Mouse (Mus musculus) intestine, embryonic 15.5 days (tissue): Measurements from ENCODE around the gene P2rx1. TPM values are rescaled to one million over a fixed set of nuclear protein-coding genes. Genes with fewer than 3 reads are reported as not detected.
A peak's percentile ranks its signal among the peaks of the same experiment; 100 is the strongest.

ENCODE experiments used
- ATAC-seq: fragments of 200-750 bp; cut with Nextera tagmentation; 2 replicates; pipeline ENCODE4 v1.8.0; 2017; ENCODE audit warnings: moderate TSS enrichment, moderate library complexity
- H3K27ac ChIP-seq: fragments of 300-500 bp; sonication (generic); 2 replicates; pipeline ENCODE4 v1.5.1; 2015; ENCODE audit warnings: mild to moderate bottlenecking, inconsistent platforms
- H3K27me3 ChIP-seq: fragments of 300-500 bp; sonication (generic); replicated peaks from 2 replicates; pipeline ENCODE4 v1.6.1; 2015; ENCODE audit warnings: inconsistent platforms
- H3K36me3 ChIP-seq: fragments of 300-500 bp; sonication (generic); 2 replicates; pipeline ENCODE4 v1.6.1; 2015; ENCODE audit warnings: inconsistent platforms
- H3K4me1 ChIP-seq: fragments of 300-500 bp; sonication (generic); replicated peaks from 2 replicates; pipeline ENCODE4 v1.6.1; 2015; ENCODE audit warnings: inconsistent platforms
- H3K4me2 ChIP-seq: fragments of 300-500 bp; sonication (generic); replicated peaks from 2 replicates; pipeline ENCODE4 v1.6.1; 2015; ENCODE audit warnings: mild to moderate bottlenecking, inconsistent platforms
- H3K4me3 ChIP-seq: fragments of 300-500 bp; sonication (generic); replicated peaks from 2 replicates; pipeline ENCODE4 v1.5.1; 2015; ENCODE audit warnings: inconsistent platforms
- H3K9ac ChIP-seq: fragments of 300-500 bp; sonication (generic); 2 replicates; pipeline ENCODE4 v1.6.1; 2015; ENCODE audit warnings: inconsistent platforms
- H3K9me3 ChIP-seq: fragments of 300-500 bp; sonication (generic); 2 replicates; pipeline ENCODE4 v1.6.1; 2016; ENCODE audit warnings: inconsistent platforms
- WGBS: fragments of 180-500 bp; shearing (Covaris S2); methylation state at CpG from one replicate; pipeline ENCODE4 v1.1.7; 2015; 5-methylcytosine and 5-hydroxymethylcytosine counted together
- polyA plus RNA-seq: library from polyadenylated mRNA; unstranded; fragments of >200 nt; fragmentation: Nextera tagmentation; extraction: Ambion mirVana; gene quantifications from 2 replicates; pipeline ENCODE4 v1.2.1, GENCODE M21; 2015

P2rx1 gene
- polyA plus RNA-seq, 1 experiment from 2014 or later, result 14.3 TPM

- no peak for ATAC-seq
- H3K36me3 ChIP-seq, result no peaks in the 10 kb centered on the region
- 75% methylated on average over 5 of the region's 5 CpGs for WGBS
- H3K9ac ChIP-seq, result no peak overlapping the region
- no peak overlapping the region; the same call in 1 of the 2 replicates for H3K4me2 ChIP-seq
- peak overlapping the region; percentile 48; the same call in 1 of the 2 replicates for H3K27ac ChIP-seq
- no peaks in the 10 kb centered on the region for H3K27me3 ChIP-seq
- H3K4me3 ChIP-seq, result no peak overlapping the region
- H3K4me1 ChIP-seq, result peaks cover 12% of the 10 kb centered on the region; the same call in 1 of the 2 replicates
- no peaks in the 10 kb centered on the region for H3K9me3 ChIP-seq
Observed at GRCm38 (mm10) chr11:73031536-73031935, 32.6 kb downstream of the P2rx1 start.

DNA sequence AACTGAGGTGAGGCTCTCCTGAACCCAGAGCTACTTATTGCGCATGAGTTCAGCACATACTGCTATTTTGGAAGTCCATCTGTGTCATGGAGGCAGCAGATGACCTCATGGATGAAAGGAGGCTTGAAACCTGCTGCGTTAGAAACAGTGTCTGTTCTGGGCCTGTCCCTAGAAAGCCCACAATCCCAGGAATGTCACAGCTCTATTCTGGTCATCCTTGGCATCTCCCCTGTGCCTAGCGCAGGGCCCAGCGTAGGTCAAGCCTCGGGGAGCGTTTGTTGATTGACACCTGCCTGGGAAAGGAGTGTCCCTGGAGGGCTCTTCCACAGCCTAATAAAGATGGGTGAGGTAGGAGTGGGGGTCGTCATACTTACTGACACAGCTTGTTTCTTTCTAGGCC, 37.2 kb downstream of the P2rx1 start:
- Histone ChIP-seq H3K4me3 (no peak overlapping the region), H3K27me3 (no peaks in the 10 kb centered on the region), H3K4me2 (no peak overlapping the region), H3K9me3 (no peaks in the 10 kb centered on the region), H3K36me3 (0 out of 2 replicates have a peak, but pooled peaks cover 3% of the 10 kb centered on the region), H3K9ac (no peak overlapping the region), H3K27ac (no peak overlapping the region), H3K4me1 (peaks cover 12% of the 10 kb centered on the region)
- no peak for ATAC-seq
- WGBS, result 74% methylated on average over 7 of the region's 7 CpGs

GRCm38 (mm10) chr11:73036889-73037288, 38.0 kb downstream of the P2rx1 start:
- no peaks in the 10 kb centered on the region for H3K27me3 ChIP-seq
- H3K9ac ChIP-seq, result no peak overlapping the region
- no peaks in the 10 kb centered on the region for H3K9me3 ChIP-seq
- H3K27ac ChIP-seq, result no peak overlapping the region
- peak; percentile 84 for ATAC-seq
- H3K36me3 ChIP-seq, result 0 out of 2 replicates have a peak, but pooled peaks cover 3% of the 10 kb centered on the region
- peaks cover 6% of the 10 kb centered on the region for H3K4me1 ChIP-seq
- no peak overlapping the region for H3K4me3 ChIP-seq
- 42% methylated on average over 6 of the region's 6 CpGs for WGBS
- H3K4me2 ChIP-seq, result no peak overlapping the region

- peaks cover 6% of the 10 kb centered on the region for H3K4me1 ChIP-seq
- H3K9me3 ChIP-seq, result no peaks in the 10 kb centered on the region
- H3K27me3 ChIP-seq, result no peaks in the 10 kb centered on the region
- 0 out of 2 replicates have a peak, but pooled peaks cover 3% of the 10 kb centered on the region for H3K36me3 ChIP-seq
- H3K4me3 ChIP-seq, result no peak overlapping the region
- H3K27ac ChIP-seq, result no peak overlapping the region
- ATAC-seq, result no peak
- 91% methylated on average over 3 of the region's 3 CpGs for WGBS
- no peak overlapping the region for H3K4me2 ChIP-seq
- no peak overlapping the region for H3K9ac ChIP-seq
Observed at GRCm38 (mm10) chr11:73037691-73038090, 38.8 kb downstream of the P2rx1 start.

- H3K36me3 ChIP-seq, result 0 out of 2 replicates have a peak, but pooled peaks cover 3% of the 10 kb centered on the region
- H3K4me1 ChIP-seq, result peaks cover 6% of the 10 kb centered on the region
- no peaks in the 10 kb centered on the region for H3K27me3 ChIP-seq
- no peak overlapping the region for H3K4me2 ChIP-seq
- 56% methylated on average over 9 of the region's 9 CpGs for WGBS
- H3K9me3 ChIP-seq, result no peaks in the 10 kb centered on the region
- no peak overlapping the region for H3K4me3 ChIP-seq
- no peak for ATAC-seq
- no peak overlapping the region for H3K9ac ChIP-seq
- no peak overlapping the region for H3K27ac ChIP-seq
Observed at GRCm38 (mm10) chr11:73039102-73039799, 40.3 kb downstream of the P2rx1 start.

DNA sequence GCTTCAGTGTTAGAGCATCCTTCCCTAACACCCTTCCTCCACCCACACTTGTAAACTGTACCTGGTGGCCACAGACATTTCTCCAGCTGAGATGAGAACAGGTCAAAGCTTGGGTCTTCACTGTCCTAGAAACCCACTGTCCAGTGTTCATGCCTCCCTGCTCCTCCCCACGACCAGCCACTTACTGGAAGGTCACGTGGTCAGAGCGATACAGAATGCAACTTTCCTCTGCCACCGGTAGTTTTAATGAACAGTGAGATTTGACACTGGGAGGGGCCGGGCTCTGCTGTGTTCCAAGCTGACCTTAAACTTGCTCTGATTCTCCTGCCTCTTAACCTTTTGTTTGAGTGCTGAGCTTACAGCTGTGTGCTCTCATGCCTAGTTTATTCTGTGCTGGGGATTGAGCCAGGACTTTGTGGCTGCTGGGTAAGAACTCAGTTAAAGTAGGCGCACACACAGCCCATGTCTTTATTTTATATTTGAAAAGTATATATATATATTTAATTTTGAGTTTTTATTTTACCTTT, 45.4 kb downstream of the P2rx1 start:
- Histone ChIP-seq H3K4me2 (no peak overlapping the region), H3K9me3 (no peaks in the 10 kb centered on the region), H3K27me3 (no peaks in the 10 kb centered on the region), H3K36me3 (no peaks in the 10 kb centered on the region), H3K9ac (no peak overlapping the region), H3K27ac (no peak overlapping the region), H3K4me1 (peaks cover 9% of the 10 kb centered on the region), H3K4me3 (no peak overlapping the region)
- 44% methylated on average over 6 of the region's 6 CpGs for WGBS
- no peak for ATAC-seq

DNA sequence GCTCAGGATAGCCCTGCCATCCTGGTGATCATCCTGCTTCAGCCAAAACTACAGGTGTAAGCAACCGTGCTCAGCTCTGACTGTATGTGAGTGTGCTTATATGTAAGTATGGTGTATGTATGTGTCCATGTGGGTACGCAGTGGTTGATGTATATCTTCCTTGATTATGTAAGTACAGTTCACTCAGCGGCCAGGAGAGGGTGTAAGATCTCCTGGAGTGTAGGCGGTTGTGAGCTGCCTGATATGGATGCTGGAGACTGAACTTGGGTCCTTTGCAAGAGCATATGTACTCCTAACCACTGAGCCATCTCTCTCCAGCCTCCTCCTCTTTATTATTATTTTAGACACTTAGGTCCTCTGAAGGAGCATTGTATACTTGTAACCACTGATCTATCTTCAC, 45.9 kb downstream of the P2rx1 start:
- no peak for ATAC-seq
- Histone ChIP-seq H3K27me3 (no peaks in the 10 kb centered on the region), H3K9ac (no peak overlapping the region), H3K36me3 (no peaks in the 10 kb centered on the region), H3K27ac (no peak overlapping the region), H3K4me3 (no peak overlapping the region), H3K4me1 (peaks cover 9% of the 10 kb centered on the region), H3K9me3 (no peaks in the 10 kb centered on the region), H3K4me2 (no peak overlapping the region)
- WGBS, result 66% methylated on average over 4 of the region's 4 CpGs

GRCm38 (mm10) chr11:73047542-73047996, 48.7 kb downstream of the P2rx1 start, which contains the start of gene Ncbp3:
Ncbp3 (plus strand) TSS chr11:73047783.
- no peaks in the 10 kb centered on the region for H3K9me3 ChIP-seq
- H3K27ac ChIP-seq, result peak within 1 kb of the TSS; percentile 91
- peak; percentile 97 for ATAC-seq
- peak within 1 kb of the TSS; percentile 88 for H3K4me3 ChIP-seq
- under 1% methylated on average over 39 of the region's 39 CpGs for WGBS
- H3K27me3 ChIP-seq, result no peaks in the 10 kb centered on the region
- peaks cover 9% of the 10 kb centered on the region for H3K4me1 ChIP-seq
- peak within 1 kb of the TSS; percentile 71 for H3K4me2 ChIP-seq
- H3K9ac ChIP-seq, result peak within 1 kb of the TSS; percentile 98
- peaks cover 6% of the 10 kb centered on the region; the same call in 1 of the 2 replicates for H3K36me3 ChIP-seq

DNA sequence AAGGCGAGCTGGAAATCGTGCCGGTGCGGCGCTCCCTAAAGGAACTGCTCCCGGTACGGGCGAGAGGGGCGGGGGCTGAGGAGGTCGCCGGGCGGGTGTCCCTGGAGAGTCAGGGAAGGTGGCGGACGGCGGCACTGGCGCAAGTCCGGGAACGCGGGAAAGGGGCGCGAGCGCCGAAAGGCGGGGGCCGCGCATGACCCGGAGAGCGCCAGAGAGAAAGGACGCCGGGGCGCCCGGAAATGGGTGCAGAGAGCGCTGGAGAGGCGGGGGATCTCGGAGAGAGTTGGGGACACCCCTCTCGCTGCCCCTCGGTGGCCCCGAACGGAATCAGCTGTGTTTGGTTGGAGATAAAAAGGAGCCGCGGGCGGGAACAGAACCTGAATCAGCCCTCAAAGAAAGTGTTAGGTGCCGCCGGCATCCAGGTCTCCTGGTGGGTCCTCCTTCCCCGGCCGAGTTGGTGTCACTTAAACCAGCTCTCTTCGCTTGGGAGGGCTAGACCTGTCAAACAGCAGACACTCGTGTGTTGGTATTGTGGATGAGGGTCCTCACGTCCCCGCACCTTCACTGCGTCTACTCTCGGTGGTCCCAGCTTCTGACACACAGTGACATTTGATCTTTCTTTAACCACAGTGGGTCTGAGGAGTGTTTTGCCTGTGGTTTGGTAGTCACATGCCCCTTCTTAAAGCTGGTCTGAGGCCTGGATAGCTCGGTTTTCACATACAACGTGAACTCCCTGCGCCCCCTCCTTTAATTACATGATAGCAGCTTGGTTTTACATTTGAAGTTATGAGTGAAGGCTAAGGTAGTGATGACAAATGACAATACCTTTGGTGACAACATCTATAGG, 49.4 kb downstream of the P2rx1 start:
- WGBS, result 1% methylated on average over 55 of the region's 55 CpGs
- peak; percentile 85 for ATAC-seq
- Histone ChIP-seq H3K4me2 (peak overlapping the region; percentile 71), H3K27me3 (no peaks in the 10 kb centered on the region), H3K36me3 (peaks cover 6% of the 10 kb centered on the region; the same call in 1 of the 2 replicates), H3K9me3 (no peaks in the 10 kb centered on the region), H3K27ac (peak overlapping the region; percentile 91), H3K4me1 (peaks cover 9% of the 10 kb centered on the region), H3K4me3 (peak overlapping the region; percentile 88), H3K9ac (peak overlapping the region; percentile 98)

GRCm38 (mm10) chr11:73049335-73049734, 50.4 kb downstream of the P2rx1 start:
- 4% methylated on average over 4 of the region's 4 CpGs for WGBS
- H3K4me1 ChIP-seq, result peaks cover 9% of the 10 kb centered on the region
- H3K9ac ChIP-seq, result 0 out of 2 replicates have a peak overlapping the region, but pooled peaks have one; percentile 15
- peak overlapping the region; percentile 88; the same call in 1 of the 2 replicates for H3K4me3 ChIP-seq
- no peaks in the 10 kb centered on the region for H3K27me3 ChIP-seq
- ATAC-seq, result no peak
- H3K9me3 ChIP-seq, result no peaks in the 10 kb centered on the region
- peaks cover 10% of the 10 kb centered on the region; the same call in 1 of the 2 replicates for H3K36me3 ChIP-seq
- H3K27ac ChIP-seq, result no peak overlapping the region
- peak overlapping the region; percentile 71 for H3K4me2 ChIP-seq

DNA sequence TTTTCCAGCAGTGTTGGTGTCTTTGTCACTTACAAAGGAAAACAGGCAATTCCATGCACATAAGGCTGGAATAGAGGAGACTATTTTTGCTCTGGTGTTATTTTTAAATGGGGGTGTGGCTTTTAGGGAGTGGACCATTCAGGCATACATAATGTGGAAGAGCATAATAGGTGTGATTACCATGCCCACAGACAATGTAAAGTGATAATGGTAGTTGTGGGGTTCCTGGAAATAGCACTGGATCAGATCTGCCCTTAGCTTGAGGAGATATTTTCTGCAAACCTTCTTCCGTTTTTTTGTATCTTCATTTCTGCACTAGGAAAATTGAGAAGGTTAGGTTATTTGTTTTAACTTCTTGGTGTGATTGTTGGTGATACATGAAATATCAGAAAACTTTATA, 53.9 kb downstream of the P2rx1 start:
- Histone ChIP-seq H3K9ac (no peak overlapping the region), H3K9me3 (no peaks in the 10 kb centered on the region), H3K4me2 (no peak overlapping the region), H3K4me3 (no peak overlapping the region), H3K36me3 (peaks cover 17% of the 10 kb centered on the region), H3K27ac (no peak overlapping the region), H3K4me1 (peaks cover 4% of the 10 kb centered on the region), H3K27me3 (no peaks in the 10 kb centered on the region)
- WGBS, result 90% methylated on average over 1 of the region's 1 CpGs
- ATAC-seq, result no peak

GRCm38 (mm10) chr11:73057701-73058100, 58.8 kb downstream of the P2rx1 start:
- no peak overlapping the region for H3K4me2 ChIP-seq
- H3K36me3 ChIP-seq, result peaks cover 11% of the 10 kb centered on the region; the same call in 1 of the 2 replicates
- H3K9ac ChIP-seq, result no peak overlapping the region
- no peaks in the 10 kb centered on the region for H3K27me3 ChIP-seq
- H3K4me1 ChIP-seq, result no peaks in the 10 kb centered on the region
- no peaks in the 10 kb centered on the region for H3K9me3 ChIP-seq
- H3K4me3 ChIP-seq, result no peak overlapping the region
- WGBS, result 81% methylated on average over 5 of the region's 5 CpGs
- no peak overlapping the region for H3K27ac ChIP-seq
- ATAC-seq, result no peak
